Mouse (Mus musculus) cerebellum, adult 9-10 months (tissue): ENCODE results near the gene Endov.

Experiments
- DNase-seq: peaks from one replicate; pipeline ENCODE4 v3.0.0; 2022

Endov gene

DNA sequence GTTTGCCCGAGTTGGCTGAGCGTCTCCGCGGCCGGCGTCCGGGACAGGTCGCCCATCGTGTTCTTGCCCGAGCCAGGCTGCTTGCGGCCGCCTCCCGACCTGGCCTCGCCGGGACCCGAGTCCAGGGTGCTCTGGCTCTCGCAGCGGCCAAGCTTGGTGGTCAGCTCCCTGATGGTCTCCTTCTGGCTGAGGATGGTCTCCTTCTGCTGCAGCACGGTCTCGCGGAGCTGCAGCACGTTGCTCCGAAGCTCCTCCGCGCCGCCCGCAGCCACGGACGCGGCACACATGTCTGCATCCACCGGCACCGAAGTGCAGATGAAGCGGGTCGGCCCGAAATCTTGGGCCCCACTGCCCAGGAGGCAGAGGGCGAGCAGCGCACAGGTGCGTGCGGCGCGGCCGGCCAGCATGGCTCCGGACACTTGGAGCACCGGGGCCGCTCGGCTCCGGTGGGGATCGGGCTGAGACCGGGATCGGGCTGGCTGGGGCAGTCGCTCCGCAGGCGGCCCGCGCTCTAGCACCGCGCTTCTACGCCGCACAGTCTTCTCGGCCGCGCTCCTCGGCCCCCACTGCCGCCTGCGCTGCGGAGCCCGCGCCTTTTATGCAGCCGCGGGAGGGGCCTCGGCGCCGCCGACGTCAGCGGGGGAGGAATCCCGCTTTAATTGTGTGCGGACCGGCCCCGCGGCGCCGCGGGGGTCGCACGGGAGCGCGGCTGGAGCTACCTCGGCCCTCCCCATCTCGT, 56.2 kb downstream of the Endov start, which contains the start of gene Nptx1:
Gene Nptx1 (minus strand): TSS at position 571 of the 739 bp plus-strand sequence.
- peak; percentile 80 for DNase-seq

DNA sequence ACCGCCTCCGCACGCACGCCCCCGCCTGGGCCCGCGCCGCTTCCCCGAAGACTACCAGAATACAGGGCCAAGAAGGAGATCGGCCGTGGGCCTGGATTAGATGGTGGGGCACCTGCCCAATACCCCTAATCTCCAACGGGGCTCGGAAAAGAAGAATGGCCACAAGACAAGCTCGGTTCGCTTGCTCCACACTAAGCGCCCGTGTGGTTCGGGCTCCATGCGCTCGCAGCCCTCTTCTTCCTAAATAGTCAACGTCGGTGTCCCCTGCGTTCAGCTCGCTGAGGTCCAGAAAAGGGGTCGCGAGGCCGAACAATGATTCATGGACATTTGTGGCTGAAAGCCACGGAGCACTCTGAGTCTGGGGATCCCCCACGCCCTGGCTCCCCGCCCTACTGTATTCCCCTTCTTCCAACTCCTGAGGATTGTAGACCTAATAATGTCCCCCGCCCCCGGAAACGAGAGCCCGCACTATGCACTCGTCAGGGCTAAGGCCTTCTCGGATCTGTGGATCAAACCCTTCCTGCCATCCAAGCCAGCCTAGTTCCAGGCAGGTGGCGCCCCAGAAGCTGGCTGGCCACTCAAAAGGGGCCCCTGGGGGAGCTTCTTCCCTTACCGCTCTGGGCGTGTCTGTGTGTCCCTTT, 56.9 kb downstream of the Endov start:
- DNase-seq = peak; percentile 73

DNA sequence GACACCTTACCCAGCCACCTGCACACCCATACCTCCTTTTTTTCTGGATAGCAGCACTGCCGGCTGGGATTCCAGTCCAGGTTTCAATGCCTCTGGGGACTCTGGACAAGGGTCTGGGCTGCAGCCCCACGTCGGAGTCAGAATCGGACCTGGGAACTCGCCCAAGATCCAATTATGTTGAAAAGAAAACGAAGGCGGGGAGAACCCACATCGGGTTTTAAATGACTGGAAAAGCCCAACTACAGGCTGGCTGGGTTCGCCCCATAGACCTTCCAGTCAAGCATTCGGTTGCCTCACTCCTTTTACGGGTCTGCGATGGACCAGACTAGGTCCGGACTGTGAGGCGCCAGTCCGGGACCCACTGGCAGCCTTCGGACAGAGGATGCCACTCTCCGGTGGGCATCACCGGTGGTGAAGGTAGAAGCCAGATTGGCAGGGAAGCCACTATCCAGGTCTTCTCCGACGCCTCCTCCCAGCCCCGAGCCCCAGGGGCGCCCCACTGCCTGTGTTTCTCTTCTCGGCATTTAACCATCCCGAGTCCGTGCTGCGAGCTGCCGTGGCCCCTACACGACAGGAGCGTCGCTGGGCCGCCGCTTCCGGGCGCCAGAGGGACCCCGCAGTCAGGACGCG, 57.7 kb downstream of the Endov start:
- peak; percentile 54 for DNase-seq

DNA sequence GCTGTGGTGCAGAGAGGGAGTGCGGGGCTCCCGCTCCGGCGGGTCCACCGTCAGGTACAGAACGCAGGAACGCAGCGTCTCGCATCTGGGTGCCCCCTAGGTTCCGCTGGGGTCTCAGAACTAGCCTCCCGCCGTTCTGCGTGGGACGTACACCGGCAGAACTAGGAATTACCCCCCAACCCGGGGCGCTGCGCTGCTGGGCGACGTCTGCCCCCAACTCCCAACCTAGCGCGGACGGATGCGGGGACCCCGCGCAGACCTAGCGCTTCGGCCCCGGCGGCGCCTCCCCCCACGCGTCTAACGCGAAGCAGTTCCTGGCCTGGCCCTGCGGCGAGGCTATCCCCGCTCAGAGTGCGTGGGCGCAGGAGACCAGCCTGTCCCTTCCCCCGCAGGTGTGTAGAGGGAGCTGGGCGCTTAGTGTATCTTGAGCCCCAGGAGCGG, 58.2 kb downstream of the Endov start:
- peak; percentile 53 for DNase-seq

DNA sequence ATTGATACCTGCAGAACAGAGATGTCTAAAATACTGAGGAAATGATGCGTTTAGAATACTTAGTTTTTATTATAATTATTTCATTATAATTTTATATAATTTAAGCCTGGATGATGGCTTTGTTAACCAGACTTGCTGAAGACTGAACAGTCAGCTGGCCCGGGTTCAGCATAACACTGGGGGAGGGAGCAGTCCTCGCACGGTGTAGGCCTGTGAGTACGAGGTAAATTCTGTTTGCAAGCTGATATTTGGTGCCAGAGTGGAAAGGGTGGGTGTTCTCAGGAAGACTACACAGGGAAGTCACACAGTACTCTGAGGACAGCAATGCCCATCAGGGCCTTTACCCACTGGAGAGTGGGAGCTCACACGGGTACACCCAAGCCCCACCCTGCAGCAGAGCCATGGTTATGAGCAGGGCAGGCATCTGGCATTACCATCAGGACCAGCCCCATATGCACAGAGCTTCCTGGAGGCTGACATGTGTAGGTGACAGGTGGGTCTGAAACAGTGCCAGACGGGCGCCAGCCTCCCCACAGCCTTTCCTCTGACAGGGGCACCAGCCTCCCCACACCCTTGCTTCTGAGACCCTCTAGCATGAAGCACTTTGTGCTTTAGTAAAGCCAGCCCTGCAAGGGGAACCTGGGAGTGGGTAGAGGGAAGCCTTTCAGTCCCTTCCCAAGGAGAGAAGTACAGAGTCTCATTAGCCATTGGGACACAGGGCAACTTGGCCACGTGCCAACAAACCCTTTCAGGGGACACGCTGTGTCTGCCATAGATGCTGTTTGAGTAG, 59.6 kb downstream of the Endov start:
- peak; percentile 71 for DNase-seq

DNA sequence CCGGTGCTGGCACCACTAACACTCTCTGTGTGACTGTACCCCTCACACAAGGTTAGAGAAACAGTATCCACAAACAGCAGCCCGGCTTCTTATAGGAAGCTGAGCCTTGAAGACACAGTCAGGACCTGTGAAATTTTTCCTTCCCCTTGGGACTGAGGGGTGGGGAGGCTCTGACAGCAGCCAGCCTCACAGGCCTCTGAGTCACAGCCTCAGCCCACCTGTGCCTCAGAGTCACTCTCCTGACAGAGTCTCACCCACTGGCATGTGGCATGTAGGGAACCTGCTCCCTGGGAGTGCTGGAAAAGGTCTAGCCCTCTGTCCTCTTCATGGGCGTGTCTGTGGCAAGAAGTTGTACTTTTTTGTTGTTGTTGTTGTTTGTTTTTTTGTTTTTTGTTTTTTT, 60.3 kb downstream of the Endov start:
- no peak for DNase-seq

DNA sequence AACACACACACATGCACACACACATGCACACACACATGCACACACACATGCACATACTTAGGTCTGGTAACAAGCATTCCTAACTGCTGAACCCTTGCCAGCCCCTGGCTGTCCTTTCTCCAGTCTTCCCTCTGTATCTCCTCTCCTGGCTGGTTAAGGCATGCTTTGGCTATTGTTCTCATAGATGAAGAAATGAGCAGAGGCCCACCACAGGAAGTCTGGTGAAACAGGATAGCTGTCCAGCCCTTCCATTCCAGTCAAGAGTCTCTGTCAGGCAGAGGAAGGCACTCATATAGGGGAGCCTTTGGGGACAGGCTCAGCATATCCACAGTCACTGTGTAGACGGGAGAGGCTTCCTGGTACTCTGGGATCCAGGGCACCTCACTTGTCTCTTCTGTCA, 61.2 kb downstream of the Endov start:
- DNase-seq = no peak

DNA sequence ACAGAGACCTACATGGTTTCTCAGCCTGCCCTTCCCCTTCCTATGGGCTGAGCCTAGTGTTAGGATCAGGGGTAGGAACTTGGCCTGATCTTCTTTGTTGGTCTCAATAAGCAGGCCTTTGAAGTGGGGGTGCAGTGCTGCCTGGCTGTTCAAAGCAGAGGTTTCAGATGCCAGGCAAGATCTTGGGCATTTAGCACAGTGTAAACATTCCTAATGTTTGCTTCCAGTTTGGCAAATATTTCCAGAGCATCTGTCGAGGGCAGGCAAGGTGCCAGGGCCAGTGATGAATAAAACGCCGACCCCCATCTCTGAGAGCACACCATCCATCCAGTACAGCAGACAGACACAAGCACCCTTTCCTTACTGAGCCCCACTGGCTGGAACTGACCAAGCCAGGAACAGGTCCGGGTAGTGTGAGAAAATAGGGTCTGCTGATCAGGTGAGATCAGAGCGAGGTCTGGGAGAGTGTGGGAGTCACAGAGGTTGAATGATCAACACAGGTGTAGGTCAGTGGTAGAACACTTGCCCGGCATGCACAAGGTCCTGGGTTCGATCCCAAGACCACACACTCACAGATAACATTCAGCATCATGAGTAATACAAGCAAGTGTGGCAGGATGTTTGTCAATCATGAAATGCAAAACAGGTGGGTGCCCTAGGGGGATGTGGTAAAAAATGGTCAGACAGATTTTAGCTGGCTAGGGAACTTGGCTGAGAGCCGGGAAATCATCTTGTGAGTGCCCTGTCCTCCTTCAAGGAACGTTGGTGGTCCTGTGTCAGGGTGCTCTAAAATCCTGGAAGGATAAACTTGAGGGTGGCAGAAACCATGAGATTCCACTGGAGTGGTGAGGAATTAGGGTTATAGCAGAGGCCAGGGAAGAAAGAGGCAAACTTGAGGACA, 62.0 kb downstream of the Endov start:
- DNase-seq = no peak

DNA sequence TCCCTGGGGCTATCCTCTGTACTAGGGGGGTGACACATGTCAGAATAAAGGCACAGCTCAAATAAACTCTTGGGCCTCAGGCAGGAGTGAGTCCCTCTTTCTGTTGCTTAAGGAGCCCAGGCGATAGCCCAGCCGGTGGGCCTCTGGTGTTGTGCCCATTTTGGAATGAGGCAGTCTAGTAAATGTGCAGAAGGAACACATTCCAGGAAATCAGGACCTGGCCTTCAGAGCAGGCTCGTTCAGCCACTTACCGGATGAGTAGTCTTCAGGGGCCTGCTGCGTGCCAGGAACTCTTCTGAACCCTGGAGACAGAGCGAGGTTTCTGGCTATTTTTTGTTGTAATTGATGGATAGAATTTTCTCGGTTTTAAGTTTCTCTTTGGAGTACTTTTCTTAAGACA, 63.6 kb downstream of the Endov start:
- no peak for DNase-seq

DNA sequence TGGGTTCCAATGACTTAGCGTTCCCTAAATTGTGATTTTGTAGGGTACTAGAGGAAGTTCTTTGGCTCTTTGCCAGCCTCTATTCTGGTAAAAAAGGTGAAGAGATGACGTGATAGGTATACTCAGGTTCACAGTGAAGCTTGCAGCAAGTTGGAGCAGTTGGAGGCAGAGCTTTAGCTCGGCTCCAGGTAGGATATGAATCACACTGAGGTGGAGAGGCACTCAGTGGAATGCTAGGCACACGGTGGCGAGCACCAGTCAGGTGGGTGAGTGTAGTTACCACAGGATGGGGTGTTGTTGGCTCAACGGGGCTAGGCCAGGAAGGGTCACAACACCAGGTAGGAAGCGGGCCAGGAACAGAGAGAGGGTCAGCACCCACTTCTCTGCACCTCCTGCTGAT, 64.0 kb downstream of the Endov start:
- no peak for DNase-seq

DNA sequence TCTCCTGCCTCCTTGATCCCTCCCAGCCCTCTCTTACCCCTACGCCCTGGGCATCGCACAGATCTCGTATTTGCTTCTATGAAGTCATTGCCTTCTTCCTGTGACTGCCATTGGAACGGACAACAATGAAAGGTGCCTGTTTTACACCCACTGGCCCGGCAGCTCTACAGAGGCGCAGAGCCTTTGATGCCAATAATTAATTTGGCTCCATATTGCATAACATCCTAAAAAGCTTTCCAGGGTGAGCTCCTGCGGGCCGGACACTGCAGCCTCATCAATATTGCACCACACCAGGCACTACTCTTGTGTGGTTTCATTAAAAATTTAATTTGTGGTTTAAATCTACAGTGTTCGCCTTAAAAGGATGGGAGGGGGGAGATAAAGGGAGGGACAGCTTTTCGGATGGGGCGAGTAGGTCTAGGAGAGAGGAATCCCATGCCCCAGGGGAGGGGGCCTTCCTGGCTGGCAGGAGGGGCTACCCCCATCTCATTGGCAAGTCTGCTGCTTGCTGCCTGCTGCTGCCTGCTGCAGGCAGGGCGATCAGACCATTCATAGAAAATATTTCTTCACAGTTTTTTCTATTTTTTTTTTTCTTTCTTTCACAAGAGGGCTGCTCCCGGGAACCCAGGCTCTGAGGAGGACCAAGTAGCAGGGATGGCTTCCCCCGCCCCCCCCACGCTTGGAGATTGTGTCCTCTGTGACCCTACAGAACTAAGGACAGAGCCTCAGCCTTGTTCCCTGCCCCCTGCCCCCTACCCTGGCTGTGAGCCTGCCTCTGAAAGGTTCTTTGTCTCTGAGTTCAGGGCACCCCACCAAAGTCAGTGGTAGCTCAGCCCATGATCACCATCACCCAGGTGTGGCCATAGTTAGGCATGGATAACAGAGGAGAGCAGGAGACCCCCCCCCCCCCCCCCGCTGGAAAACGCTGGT, 67.1 kb downstream of the Endov start:
- DNase-seq = no peak

DNA sequence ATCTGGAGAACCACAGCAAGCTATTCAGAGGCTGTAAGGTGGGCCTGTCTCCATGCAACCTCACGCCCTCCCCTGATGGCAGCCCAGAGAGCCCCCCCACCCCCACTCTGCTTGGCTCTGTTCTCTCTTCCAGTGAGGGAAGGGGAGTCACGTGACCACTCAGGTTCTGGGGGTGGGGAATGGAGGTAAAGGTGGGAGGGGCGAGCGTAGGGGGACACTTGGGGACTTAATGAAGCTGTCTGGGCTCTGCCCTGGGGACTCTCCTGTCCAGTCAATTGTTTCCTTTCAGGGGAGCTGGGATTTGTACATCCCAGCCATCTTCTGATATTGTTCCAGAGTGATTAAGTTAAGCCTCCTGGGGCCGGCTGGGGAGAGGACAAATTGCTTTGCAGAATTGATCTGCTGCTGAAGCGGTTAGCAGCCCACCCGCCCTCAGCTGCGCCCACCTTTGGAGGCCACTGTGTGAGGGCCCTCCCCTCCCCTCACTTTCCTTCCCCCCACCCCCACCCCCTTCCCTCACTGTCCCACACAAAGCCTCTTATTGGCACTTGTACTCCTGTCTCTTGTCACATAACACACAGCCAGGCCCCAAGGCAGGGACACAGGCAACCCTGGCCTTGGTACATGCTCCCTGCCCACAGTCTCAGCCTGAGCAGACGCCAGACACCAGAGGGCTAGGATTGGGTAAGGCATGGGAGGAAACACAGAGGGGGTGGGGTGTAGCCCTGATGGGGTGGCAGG, 67.9 kb downstream of the Endov start:
- no peak for DNase-seq
